Mouse (Mus musculus) MEL (cell line): ENCODE measurements around the gene Zfp687.

Experiments used
- CHD1 ChIP-seq: IDR thresholded peaks from 2 replicates; pipeline ENCODE4 v1.6.1; 2012; ENCODE audit warnings: low read depth, mild to moderate bottlenecking, inconsistent platforms, low read length, improper control_type of control experiment
- CTCF ChIP-seq, 3 experiments: IDR thresholded peaks in 2 of 3; conservative IDR thresholded peaks in 1 of 3; 2 replicates each; pipeline ENCODE4 v1.5.1; 2011 to 2012; ENCODE audit warnings: low read length in 3 of 3, low read depth in 2 of 3, mild to moderate bottlenecking in 2 of 3, improper control_type of control experiment in 1 of 3, inconsistent platforms in 1 of 3, mixed read lengths in 1 of 3, moderate library complexity in 1 of 3; ENCODE audit not compliant: control insufficient read depth in 1 of 3, insufficient read depth in 1 of 3, poor library complexity in 1 of 3, severe bottlenecking in 1 of 3
- E2F4 ChIP-seq: IDR thresholded peaks from 2 replicates; pipeline ENCODE4 v1.6.1; 2011; ENCODE audit warnings: low read depth, low read length, improper control_type of control experiment, borderline replicate concordance
- GATA1 ChIP-seq: IDR thresholded peaks from 2 replicates; pipeline ENCODE4 v1.6.1; 2011; ENCODE audit warnings: low read depth, low read length, improper control_type of control experiment
- HCFC1 ChIP-seq: IDR thresholded peaks from 2 replicates; pipeline ENCODE4 v1.6.1; 2012; ENCODE audit warnings: low read depth, mild to moderate bottlenecking, inconsistent platforms, low read length, improper control_type of control experiment, moderate library complexity
- MAFK ChIP-seq: IDR thresholded peaks from 2 replicates; pipeline ENCODE4 v1.6.1; 2011; ENCODE audit warnings: low read depth, mild to moderate bottlenecking, low read length, improper control_type of control experiment, borderline replicate concordance
- POLR2A ChIP-seq, 2 experiments: IDR thresholded peaks; 2 replicates each; pipeline ENCODE4 v1.6.1; 2011 to 2012; ENCODE audit warnings: low read length in 2 of 2, mild to moderate bottlenecking in 2 of 2, control low read depth in 1 of 2, improper control_type of control experiment in 1 of 2, low read depth in 1 of 2, moderate library complexity in 1 of 2; ENCODE audit not compliant: control insufficient read depth in 1 of 2, insufficient read depth in 1 of 2, poor library complexity in 1 of 2
- USF1 ChIP-seq: IDR thresholded peaks from 2 replicates; pipeline ENCODE4 v1.6.1; 2014; ENCODE audit warnings: low read depth, mild to moderate bottlenecking, inconsistent platforms, low read length, improper control_type of control experiment, moderate library complexity
- USF2 ChIP-seq, 2 experiments: IDR thresholded peaks; 2 replicates each; pipeline ENCODE4 v1.6.1; 2011 to 2012; ENCODE audit warnings: improper control_type of control experiment in 2 of 2, low read length in 2 of 2, borderline replicate concordance in 1 of 2, inconsistent platforms in 1 of 2, low read depth in 1 of 2, mild to moderate bottlenecking in 1 of 2; ENCODE audit not compliant: insufficient read depth in 1 of 2

DNA sequence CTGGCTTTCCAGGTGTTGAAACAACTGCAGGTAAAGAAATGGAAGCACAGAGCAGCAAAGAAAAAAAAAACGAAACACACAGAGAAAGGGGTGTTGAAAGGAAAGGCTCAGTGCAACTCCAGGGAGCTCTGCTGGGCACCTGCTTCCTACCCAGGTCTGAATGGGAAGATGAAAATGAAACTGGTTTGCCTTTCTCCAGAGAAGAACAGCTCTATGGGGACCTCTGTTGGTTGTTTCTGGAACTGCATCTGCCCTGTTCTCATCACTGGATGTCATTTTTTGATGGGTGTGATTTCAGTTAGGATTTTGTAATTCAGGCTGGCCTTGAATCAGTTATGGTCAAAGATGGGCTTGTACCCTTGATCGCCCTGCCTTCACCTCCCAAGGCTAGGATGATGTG, 18.3 kb downstream of the Zfp687 start:
- TF ChIP-seq USF1, result no peak
- no peak for TF ChIP-seq HCFC1
- no peak for TF ChIP-seq E2F4
- TF ChIP-seq CHD1, result no peak
- TF ChIP-seq GATA1, result no peak
- TF ChIP-seq POLR2A (IDR thresholded peaks at IDR 0.05; ENCODE audit: control insufficient read depth in 1 of 2, insufficient read depth in 1 of 2, low read depth in 1 of 2, low read length in 2 of 2, poor library complexity in 1 of 2), result 0 out of 4 replicates have a peak, but pooled peaks of 1 of the 2 experiments have one; percentile 28
- no peak for TF ChIP-seq MAFK
- peak; percentile 61 to 100 (median 97) for TF ChIP-seq CTCF (IDR thresholded peaks at IDR 0.05 in 2 of 3, conservative IDR thresholded peaks at IDR 0.05 in 1 of 3; ENCODE audit: control insufficient read depth in 1 of 3, insufficient read depth in 1 of 3, low read depth in 2 of 3, low read length in 3 of 3, poor library complexity in 1 of 3, severe bottlenecking in 1 of 3)
- TF ChIP-seq USF2 (IDR thresholded peaks at IDR 0.05; ENCODE audit: borderline replicate concordance in 1 of 2, insufficient read depth in 1 of 2, low read depth in 1 of 2, low read length in 2 of 2), result no peak
